Mouse (Mus musculus): ENCODE measurements around the gene Banp.

- TF ChIP-seq CTCF (IDR thresholded peaks at IDR 0.05) = no peak
- no peak for TF ChIP-seq POLR2A (IDR thresholded peaks at IDR 0.05; ENCODE audit: insufficient read depth, low read depth, low read length)
Measured at GRCm38 (mm10) chr8:122073964-122074363, 124.4 kb downstream of the Banp start.
